Mouse (Mus musculus) monocyte, adult 5-6 weeks (primary cell): Measurements from ENCODE around the gene Dhrs7b. TPM values are rescaled to one million over a fixed set of nuclear protein-coding genes. Genes with fewer than 3 reads are reported as not detected.
A peak's percentile ranks its signal among the peaks of the same experiment; 100 is the strongest.
"Not testable (repeated sequence)": the region's sequence is repeated elsewhere in the genome, so short reads cannot be mapped to it uniquely, and the experiment has no call there.

Experiments
- ATAC-seq: fragments of 153-309, 156-312 bp; replicated peaks from 2 replicates; pipeline ENCODE4 v1.8.0; 2017; ENCODE audit warnings: mild to moderate bottlenecking; ENCODE audit not compliant: low TSS enrichment, insufficient number of reproducible peaks, severe bottlenecking, poor library complexity, low FRiP score
- total RNA-seq: library from RNA; stranded (forward); fragments of 200-1000, 200-491, 200-594 nt; gene quantifications from 3 replicates; pipeline ENCODE4 v1.2.3, GENCODE M21; 2017

Dhrs7b gene
- total RNA-seq, 1 experiment from 2014 or later: 18.0 TPM

- no peak for ATAC-seq
Observed at GRCm38 (mm10) chr11:60836897-60837296, 6.5 kb downstream of the Dhrs7b start.

GRCm38 (mm10) chr11:60837644-60838406 is 7.4 kb downstream of the Dhrs7b start:
- peak; percentile 66; the same call in 1 of the 2 replicates for ATAC-seq

GRCm38 (mm10) chr11:60841467-60842200 is 11.2 kb downstream of the Dhrs7b start:
- ATAC-seq: no peak

GRCm38 (mm10) chr11:60843412-60843811 is 13.0 kb downstream of the Dhrs7b start:
- no peak for ATAC-seq

GRCm38 (mm10) chr11:60845415-60845814 is 15.0 kb downstream of the Dhrs7b start:
- no peak for ATAC-seq

GRCm38 (mm10) chr11:60856587-60856986 is 26.2 kb downstream of the Dhrs7b start:
- no peak for ATAC-seq

GRCm38 (mm10) chr11:60861993-60862392 is 31.6 kb downstream of the Dhrs7b start:
- ATAC-seq: no peak

- ATAC-seq: no peak
Observed at GRCm38 (mm10) chr11:60863196-60863595, 32.8 kb downstream of the Dhrs7b start.

- no peak for ATAC-seq
Observed at GRCm38 (mm10) chr11:60864166-60864565, 33.7 kb downstream of the Dhrs7b start.

- ATAC-seq: no peak
Observed at GRCm38 (mm10) chr11:60864916-60865315, 34.5 kb downstream of the Dhrs7b start.

- no peak for ATAC-seq
Observed at GRCm38 (mm10) chr11:60866021-60866420, 35.6 kb downstream of the Dhrs7b start.

GRCm38 (mm10) chr11:60867456-60867855 is 37.0 kb downstream of the Dhrs7b start:
- no peak for ATAC-seq

GRCm38 (mm10) chr11:60867904-60868303 is 37.5 kb downstream of the Dhrs7b start:
- no peak for ATAC-seq

- not testable (repeated sequence) for ATAC-seq
Observed at GRCm38 (mm10) chr11:60869471-60869870, 39.0 kb downstream of the Dhrs7b start.

GRCm38 (mm10) chr11:60871409-60871808 is 41.0 kb downstream of the Dhrs7b start:
- ATAC-seq: no peak

- ATAC-seq: no peak
Observed at GRCm38 (mm10) chr11:60873101-60873500, 42.7 kb downstream of the Dhrs7b start.

- no peak for ATAC-seq
Observed at GRCm38 (mm10) chr11:60878056-60878612, 47.7 kb downstream of the Dhrs7b start.

GRCm38 (mm10) chr11:60878675-60879294 is 48.4 kb downstream of the Dhrs7b start, which contains the start of gene Tmem11:
Tmem11 (minus strand) TSS chr11:60879272.
- peak; percentile 93 for ATAC-seq

- peak; percentile 56 for ATAC-seq
Observed at GRCm38 (mm10) chr11:60879423-60879822, 49.0 kb downstream of the Dhrs7b start.
